Mouse (Mus musculus): ENCODE measurements around the gene Ccdc88a.

Gene Ccdc88a

DNA sequence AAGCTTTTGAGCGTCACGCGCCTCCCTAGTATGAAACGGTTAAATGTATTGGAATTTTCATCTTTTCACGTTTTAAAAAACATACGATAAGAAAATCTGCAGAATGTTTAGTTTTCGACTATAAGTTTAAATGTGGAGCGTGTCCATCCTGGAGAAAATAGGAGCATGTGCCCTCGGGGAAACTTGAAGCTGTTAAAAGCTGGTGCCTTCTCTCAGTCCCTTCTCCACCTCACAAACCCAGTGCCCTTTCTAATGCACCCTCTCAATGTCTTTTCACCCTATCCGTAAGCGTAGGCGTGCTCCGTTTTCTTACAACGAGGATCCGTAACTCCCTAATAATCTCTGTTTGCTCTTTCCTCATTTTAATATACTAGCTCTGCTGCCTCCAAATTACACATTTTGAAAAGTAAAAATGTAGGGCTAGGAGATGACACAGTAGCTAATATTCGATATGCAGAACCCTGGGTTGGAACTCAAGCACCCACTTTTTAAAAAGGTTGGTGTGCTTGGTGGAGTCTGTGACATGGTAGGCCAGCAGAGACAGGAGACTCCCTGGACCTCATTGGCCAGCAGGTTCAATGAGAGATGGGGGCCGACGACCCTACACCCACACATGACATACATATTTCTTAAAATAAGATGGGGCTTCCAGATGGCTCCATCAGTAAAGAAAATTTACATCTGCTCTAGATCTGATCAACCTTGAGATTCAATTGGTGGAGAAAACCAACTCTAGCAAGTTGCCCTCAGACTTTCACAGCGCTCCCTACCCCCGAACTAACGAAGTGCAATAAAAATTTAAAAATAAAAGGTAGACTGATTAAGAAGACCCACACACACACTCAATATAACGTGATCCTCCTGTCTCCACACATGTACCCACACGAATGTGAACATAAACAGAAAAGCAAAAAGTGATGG lies 175.3 kb downstream of the Ccdc88a start:
- DNase-seq (ENCODE audit: low spot score in 2 of 2), result peak in 1 of 2 experiments; percentile 11

DNA sequence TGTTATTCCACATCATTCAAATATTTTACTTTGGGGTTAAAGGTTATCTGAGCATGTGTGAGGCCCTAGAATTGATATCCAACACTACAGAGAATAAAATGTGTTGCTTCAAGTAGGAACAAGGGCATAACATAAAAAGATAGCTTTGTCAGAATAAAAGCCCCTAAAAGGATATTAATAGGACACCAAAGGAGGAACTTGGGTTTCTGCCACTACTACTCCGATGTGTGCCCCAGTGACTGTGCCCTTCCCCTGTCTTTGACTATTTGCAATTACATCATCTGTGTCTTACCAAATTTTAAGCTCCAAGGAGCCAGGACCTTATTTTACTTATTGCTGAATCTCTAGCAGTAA lies 175.9 kb downstream of the Ccdc88a start:
- no peak for DNase-seq (ENCODE audit: low spot score in 2 of 2)
